Mouse (Mus musculus) thymus, adult 2 months (tissue): ENCODE measurements around the gene Col26a1.

ENCODE experiments used
- CTCF ChIP-seq: fragments of 200-500 bp; IDR thresholded peaks from 2 replicates; pipeline ENCODE4 v1.5.1; 2012; ENCODE audit warnings: mild to moderate bottlenecking, control low read depth, low read length, moderate library complexity, borderline replicate concordance; ENCODE audit not compliant: control insufficient read depth, poor library complexity, insufficient read depth; ENCODE audit errors: extremely low read depth
- POLR2A ChIP-seq: fragments of 200-500 bp; IDR thresholded peaks from 2 replicates; pipeline ENCODE4 v1.6.1; 2012; ENCODE audit warnings: mild to moderate bottlenecking, low read length, control low read depth, moderate library complexity; ENCODE audit not compliant: control insufficient read depth, poor library complexity, insufficient read depth; ENCODE audit errors: extremely low read depth

DNA sequence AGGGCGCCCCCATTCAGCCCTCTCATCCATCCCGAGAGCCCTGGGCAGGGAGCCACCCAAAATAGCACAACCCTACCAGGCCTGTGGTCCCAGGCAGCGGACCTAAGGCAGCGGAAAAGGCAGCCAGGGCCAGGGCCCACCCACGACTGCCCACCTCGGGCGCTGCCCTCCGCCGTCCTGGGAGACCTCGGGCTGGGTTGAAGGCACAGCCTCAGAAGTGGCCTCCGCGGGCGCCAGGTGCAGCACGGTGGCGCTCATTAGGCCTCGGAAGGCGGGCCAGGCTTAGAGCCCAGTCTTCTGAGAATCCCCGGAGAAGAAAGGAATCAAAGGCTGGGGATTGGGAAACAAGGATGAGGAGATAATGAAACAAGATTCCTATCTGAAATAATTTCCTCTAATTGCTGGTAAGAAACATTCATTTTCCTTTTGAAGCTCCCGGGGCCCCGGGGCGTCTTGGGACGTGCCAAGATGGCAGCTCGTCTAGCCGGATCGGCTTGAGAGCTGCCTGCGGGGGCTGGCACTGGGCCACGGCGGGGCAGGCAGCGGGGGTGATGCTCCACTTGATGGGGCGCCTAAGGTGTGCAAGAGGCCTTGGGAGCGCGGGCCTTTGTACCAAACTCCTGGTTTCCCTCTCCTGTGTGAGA is 168.7 kb downstream of the Col26a1 start:
- TF ChIP-seq CTCF (no peak), POLR2A (no peak)
